Mouse (Mus musculus): ENCODE results near the gene Kremen2.

Gene Kremen2

GRCm38 (mm10) chr17:23760231-23760630 lies 14.6 kb upstream of the Kremen2 start:
- no peak for DNase-seq (ENCODE audit: low spot score)

- no peak for DNase-seq (ENCODE audit: low spot score)
Observed at GRCm38 (mm10) chr17:23758801-23759200, 13.2 kb upstream of the Kremen2 start.

DNA sequence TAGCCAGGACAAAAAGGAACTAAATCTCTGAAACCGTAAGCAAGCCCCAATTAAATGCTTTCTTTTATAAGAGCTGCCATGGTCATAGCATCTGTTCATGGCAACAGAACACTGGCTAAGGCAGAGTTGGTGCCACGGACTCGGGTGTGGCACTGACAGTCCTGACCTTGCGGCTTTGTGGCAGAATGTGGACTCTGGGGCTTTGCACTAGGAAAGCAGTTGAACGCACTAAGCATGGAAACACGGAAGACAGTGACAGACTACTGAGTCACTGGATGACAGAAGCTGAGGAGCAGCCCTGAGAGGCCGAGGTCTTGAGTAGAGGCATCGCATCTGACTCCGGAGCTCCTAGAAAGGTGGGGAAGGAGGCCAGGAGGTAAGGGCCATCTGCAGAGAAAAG lies 11.9 kb upstream of the Kremen2 start:
- DNase-seq (ENCODE audit: low spot score), result no peak

DNA sequence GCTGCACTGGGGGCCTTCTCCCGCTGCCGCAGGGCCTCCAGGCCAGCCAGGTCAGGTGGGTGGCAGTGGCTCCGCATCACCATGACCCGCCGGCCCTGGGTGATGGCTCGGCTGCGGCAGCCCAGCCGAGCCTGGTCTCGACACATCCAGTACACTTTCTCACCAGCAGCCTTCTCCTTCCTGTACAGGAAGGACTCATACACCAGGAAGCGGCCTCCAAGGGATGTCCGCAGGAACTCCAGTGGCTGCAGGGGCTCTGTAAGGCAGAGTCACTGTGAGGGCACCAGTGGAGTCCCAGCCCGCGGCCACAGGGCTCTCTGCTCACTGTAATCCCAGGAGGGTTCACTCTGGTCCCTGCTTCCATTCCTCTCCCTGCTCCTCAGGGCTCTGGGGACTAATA lies 10.1 kb upstream of the Kremen2 start:
- DNase-seq (ENCODE audit: low spot score), result no peak

DNA sequence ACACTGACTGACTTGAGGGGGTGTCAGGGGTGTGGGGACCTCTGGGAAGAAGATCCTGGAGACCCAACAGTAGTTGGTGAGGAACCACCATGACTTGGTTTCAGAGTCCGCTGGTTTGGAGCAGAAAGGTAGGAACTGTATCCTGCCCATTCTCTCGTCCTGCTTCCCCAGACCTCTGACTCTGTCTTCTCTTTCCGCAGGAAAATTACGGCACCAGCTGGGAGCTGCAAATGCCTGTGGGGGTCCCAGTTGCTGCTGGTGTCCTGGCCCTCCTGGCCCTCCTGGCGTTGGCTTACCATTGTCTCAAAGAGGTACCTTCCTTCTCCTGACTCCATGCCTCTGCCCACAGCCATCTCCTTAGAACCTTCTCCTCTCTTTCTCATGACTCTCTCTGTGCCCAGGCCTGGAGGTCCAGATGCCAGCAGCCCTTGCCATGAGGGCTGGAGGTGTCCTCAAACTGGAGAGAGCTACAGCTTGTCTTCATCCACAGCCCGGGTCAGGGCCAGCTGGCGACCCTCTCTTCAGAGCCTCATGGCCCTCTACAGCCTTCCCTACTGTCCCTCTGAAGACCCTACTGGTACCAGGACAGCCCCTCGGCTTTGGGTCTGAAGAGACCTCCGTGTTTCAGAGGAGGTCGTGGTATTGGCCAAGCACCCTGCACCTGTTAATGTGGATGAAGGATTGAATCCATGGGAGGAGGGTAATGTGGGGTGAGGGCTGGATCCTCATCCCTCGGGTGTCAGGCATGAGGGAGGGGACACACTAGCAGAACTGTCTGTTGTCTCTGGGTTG lies 4.0 kb upstream of the Kremen2 start:
- DNase-seq (ENCODE audit: low spot score), result no peak

DNA sequence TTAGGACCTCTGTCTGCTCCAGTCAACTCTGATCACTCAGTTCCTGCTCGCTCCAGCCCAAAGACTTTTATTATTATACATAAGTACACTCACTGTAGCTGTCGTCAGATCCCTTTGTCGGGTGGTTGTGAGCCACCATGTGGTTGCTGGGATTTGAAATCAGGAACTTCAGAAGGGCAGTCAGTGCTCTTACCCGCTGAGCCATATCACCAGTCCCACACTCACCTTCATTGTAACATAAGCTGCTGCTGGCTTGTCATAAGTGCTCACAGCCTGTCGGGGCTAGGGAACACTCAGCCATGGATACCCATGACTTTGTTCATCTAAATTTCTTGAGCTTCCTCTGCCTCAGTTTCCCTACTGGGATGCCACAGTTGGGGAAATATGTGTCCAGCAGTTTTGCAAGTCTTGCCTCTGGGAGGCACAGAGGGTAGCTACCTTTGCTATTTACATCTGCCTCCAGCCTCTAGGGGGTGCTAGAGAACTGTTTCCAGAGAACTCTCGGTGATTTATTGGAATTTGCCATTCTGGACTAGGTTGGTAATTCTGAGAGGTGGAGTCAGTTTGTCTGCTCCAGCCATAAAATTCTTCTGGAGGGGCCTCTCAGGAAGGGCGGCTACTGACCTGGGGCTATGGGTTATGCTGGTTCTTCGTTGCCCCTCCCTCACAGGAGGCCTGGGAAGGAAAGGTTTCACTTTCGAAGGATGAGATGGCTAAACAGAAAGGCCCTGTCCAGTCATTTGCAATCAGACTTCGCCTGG lies 3.2 kb upstream of the Kremen2 start:
- no peak for DNase-seq (ENCODE audit: low spot score)

DNA sequence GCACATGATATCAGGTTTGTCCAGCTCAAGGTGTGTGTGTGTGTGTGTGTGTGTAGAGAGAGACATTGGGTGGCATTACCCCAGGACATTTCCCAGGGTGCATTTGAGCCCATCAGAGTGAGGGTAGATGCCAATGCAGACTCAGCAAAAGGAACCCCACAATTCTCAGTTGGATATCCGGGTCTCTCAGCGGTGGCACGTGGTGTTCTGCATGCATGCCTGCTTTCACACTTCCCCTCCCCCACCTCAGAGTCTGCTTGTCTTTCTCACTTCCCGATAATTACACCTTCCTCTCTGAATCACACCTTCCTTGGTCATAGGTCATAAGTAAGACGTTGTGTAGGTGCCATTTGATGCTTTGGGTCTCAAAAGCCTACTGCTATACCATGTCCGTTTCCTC lies 2.4 kb upstream of the Kremen2 start:
- no peak for DNase-seq (ENCODE audit: low spot score)

- no peak for DNase-seq (ENCODE audit: low spot score)
Observed at GRCm38 (mm10) chr17:23747471-23747870, 1.8 kb upstream of the Kremen2 start.

DNA sequence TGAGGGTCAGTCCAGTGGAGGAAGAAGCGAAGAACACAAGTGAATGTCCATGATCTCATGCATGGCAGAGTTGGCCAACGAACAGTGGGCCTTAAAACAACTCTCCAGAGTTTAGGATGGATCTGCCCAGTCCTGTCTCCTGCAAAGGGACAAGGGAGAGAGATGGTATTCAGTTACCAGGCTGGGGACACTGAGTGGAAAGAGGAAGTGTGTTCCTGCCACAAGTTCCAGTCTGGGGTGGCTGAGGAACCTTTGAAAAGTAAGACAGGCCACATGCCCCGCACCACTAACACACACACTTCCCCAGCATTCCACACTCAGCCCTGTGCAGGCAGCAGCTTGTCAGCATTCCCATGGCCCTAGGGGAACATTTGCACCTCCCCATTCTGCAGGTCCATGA lies 1.1 kb upstream of the Kremen2 start:
- no peak for DNase-seq (ENCODE audit: low spot score)

- DNase-seq (ENCODE audit: low spot score), result no peak
Observed at GRCm38 (mm10) chr17:23746311-23746710, 678 bp upstream of the Kremen2 start.

DNA sequence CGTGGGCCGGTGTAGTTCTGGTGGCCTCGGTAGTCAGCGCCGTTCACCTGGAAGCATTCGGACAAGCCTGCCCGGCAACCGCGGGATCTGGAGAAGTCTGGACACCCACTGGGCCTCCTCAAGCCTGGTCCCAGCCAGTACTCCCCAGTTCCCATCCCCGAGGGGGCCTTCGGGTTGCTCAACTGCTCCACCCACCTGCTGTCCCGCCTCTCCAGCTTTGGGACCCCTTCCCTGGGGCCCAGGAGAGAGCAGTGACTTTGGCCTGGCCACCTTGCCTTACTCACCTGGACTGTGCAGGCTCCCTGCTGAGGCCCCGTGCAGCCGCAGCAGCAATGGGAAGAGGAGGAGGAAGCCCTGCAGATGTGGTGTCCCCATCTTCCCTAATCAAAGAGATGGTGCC lies 982 bp downstream of the Kremen2 start:
- no peak for DNase-seq (ENCODE audit: low spot score)

DNA sequence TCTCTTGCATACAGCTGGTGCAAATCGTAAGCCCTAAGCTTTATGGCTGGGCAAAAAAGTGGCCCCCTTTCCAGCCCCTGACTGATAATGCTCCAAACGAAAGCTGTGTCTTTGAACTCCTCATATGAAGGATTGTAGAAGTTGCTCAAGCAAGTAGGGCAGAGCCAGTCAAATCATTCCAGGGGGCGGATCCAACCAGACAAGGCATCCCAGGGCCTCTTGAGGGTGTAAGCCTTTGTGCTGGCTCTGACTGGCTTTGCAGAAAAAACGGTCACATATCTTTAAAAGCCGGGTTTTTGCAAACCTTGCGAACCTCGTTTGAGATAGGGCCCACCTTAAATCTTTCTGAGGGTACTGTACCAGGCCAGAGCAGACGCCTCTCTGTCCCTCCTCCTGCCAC lies 1.6 kb downstream of the Kremen2 start:
- DNase-seq (ENCODE audit: low spot score), result no peak

GRCm38 (mm10) chr17:23742941-23743340 lies 2.7 kb downstream of the Kremen2 start:
- DNase-seq (ENCODE audit: low spot score), result no peak

- DNase-seq (ENCODE audit: low spot score), result no peak
Observed at GRCm38 (mm10) chr17:23742210-23742793, 3.3 kb downstream of the Kremen2 start.

DNA sequence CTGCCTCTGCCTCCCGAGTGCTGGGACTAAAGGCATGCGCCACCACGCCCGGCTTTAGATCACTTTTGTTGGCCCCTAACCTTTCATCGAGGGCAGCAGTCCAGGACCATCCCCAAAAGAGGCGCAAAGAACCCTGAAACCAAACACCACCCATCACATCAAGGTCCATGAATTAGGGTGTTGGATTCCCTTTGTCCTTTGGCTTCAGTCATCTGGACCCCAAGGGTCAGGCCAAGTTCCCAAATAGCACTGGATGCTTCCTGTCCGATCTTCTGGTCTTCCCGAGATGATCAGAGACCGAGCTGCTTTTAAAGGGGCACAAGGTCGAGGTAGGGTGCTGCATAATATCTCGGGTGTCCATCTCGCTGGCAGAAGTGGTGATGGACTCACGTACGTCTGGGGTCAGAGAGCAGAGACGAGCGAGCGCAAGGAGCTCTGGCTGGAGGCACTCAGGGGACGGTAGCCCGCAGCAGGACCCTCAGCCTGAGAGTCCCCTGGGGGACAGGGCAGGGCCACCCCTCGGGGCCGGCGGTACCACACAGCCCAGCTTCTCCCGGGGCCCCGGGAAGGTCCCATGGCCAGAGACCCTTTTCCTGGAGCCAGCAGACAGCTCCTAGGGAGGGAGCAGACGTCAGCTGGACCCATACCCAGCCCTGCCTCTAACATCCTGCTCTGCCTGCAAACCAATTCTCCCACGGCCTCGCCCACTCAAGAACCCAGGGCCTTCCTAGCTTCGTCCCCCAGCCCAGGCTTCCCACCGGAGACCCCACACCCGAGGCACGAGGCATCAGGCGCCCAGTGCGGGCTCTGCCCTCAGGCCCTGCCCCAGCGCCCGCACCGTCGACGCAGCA lies 4.0 kb downstream of the Kremen2 start:
- no peak for DNase-seq (ENCODE audit: low spot score)

DNA sequence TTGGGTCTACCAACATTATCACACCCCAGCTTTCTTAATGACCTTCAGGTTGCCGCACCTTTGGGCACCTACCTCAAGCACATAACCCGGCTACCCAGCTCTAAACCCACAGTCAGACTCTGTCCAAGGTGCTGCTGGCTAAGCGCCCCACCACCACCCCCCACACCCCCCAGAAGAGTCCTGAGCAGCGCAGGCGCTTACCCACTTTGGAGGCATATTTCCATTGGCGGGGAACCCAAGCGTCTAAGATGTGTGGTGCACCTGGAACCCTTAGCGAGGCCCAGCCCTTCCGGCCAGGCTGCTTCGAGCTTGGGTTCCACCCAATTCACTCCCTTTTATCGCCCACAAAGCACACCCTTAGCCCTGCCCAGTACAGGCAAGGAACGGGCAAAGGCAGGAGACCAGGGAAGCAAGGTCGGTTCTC lies 5.0 kb downstream of the Kremen2 start, which contains the start of gene Paqr4:
Gene Paqr4 (minus strand): TSS at position 270 of the 424 bp plus-strand sequence.
- DNase-seq (ENCODE audit: low spot score), result no peak

- peak; percentile 90 for DNase-seq (ENCODE audit: low spot score)
Observed at GRCm38 (mm10) chr17:23740136-23740584, 5.5 kb downstream of the Kremen2 start.

GRCm38 (mm10) chr17:23739202-23740135 lies 6.2 kb downstream of the Kremen2 start:
- DNase-seq (ENCODE audit: low spot score), result no peak

DNA sequence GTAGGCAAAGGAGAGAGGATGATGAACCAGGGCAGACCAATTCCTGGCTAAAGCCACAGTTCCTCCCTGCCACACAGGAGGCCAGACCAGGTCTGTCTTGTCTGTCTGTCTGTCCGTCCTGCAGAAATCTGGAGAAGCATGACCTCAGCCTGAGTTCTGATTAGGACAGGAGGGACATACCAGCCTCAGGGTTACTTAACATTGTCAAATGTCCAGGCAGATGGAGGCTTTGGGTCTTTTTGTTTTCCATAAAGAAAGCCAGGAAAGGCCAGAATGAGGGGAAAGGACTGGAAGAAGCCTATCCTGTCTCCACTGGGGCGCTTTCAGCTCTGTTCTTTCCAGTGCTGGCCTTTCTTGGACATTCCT lies 6.8 kb downstream of the Kremen2 start:
- no peak for DNase-seq (ENCODE audit: low spot score)

GRCm38 (mm10) chr17:23737493-23738445 lies 7.9 kb downstream of the Kremen2 start:
- no peak for DNase-seq (ENCODE audit: low spot score)

Data from left cerebral cortex, adult 11 months (tissue).